Mouse (Mus musculus) 416B (cell line): ENCODE measurements around the gene Traf3ip2.
A peak's percentile ranks its signal among the peaks of the same experiment; 100 is the strongest.

Experiments
- DNase-seq: peaks from one replicate; pipeline ENCODE4 v3.0.0; 2011; ENCODE audit warnings: low read depth

Gene Traf3ip2

GRCm38 (mm10) chr10:39674766-39675165 lies 62.0 kb downstream of the Traf3ip2 start:
- DNase-seq: no peak

- DNase-seq: no peak
These were observed 65.6 kb downstream of the Traf3ip2 start for GRCm38 (mm10) chr10:39678199-39678791.

- DNase-seq: no peak
These were observed 68.3 kb downstream of the Traf3ip2 start for GRCm38 (mm10) chr10:39681014-39681413.

DNA sequence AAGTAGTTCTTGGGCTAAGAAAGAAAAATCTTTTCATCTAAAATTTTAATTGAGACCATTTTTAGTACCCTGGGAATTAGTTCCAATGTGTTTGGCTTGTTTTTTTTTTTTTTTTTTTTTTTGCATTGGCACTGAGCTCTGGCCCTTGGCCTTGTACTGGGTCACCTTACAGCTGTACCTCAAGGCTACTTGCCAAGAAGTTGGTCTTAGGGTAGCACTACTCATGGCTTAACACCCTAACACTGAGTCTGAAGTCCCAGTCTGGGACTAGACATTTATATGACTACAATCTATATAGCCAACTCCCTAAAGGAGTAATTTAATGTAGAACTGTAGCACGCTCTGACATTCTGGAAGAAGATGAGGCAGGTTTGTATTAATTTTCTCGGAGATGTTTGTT lies 69.8 kb downstream of the Traf3ip2 start:
- DNase-seq: no peak

DNA sequence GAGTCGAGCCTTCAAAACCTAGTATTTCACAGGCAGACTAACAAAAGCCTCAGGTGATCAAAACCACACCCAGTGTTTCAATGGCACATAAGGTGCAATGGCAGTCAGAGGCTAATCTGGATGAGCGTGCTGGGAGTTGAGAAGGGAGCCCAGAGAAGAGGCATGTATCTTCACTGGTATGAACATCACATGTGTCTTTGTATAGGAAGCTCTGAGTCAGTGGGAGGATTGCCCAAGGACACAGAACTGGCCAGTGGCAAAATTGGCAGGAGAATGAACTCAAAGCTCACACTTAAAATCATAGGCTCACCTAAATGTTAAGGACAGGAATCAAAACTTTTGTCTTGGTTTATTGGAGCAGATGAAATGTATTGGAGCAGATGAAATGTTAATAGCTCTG lies 70.7 kb downstream of the Traf3ip2 start:
- DNase-seq: peak; percentile 74

DNA sequence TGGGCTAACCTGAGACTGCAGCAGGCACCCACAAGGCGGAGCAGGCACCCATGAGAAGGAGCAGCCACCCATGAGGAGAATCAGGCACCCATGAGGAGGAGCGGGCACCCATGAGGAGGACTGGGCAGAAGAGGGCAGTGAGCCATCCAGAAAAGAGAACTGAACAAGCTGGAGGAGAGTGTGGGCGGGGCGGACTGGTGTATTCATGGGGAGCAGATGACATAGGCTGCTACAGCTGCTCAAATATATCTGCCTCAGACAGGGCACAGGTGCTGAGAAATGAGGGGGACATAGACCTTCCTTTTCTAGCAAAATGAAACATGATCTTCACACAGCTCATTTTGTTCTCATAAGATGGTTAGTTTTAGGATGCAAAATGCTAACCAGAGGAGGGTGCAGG lies 74.1 kb downstream of the Traf3ip2 start:
- no peak for DNase-seq

- DNase-seq: no peak
These were observed 75.1 kb downstream of the Traf3ip2 start for GRCm38 (mm10) chr10:39687851-39688250.

DNA sequence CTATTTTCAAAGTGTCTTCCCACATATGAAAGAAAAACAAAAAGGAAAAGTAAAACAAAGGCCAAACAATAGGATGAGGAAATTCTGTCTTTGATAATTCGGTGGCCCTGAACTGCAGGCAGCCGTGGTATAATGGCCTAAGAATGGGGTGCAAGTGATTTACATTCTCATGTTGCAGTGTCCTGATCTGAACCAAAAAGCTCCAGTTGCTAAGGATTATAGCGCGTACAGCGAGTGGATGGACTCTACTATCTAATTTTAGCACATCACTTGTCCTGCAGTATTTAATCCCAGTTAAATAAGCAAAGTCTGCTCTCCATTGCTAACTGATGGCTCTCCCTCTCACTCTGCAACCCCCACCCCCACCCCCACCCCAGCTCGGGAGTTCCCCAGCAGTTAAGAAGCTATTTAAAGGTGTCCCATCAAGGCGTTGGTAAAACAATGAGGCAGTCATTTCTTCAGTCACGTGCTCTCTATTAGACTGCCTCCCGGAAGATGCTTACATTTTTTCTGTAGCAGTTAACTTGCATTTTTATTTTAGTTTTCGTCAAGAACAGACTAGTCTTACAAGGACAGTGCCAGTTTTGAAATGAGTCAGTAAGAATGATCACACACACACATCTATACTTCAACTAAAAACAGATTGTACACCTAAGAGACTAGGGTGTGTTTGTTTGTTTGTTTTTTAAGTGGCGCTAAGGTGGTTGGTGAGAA lies 78.8 kb downstream of the Traf3ip2 start:
- DNase-seq: no peak

GRCm38 (mm10) chr10:39692152-39692551 lies 79.4 kb downstream of the Traf3ip2 start:
- no peak for DNase-seq
